Comparison of ENCODE assay signal across 10 mouse cellular contexts in the genomic region with DNA sequence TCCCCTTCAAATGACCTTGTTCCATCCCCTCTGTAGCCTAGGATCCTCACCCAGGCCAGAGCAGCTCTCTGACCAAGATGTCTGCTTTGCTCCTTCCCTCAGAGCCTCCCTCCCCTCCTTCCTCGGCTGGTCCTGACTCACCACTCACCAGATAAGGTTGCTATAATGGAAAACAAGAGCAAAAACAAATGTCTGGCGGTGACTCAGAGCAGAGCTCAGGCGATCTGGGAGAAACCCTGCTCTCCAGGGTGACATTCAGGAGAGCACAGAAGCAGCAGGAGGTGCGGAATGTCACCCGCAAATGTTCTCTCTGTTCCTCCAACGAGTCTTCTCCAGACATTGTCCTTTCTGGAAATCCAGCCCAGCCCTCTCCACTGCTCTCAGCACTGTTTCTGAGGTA. TPM values are rescaled to one million over a fixed set of nuclear protein-coding genes. Genes with fewer than 3 reads are reported as not detected.
DNase-seq lines count a peak whose midpoint lies in the region; ATAC-seq lines count a peak whose summit lies in the region.
"Had no signal": no experiment of that assay in that cellular context is flagged by ENCODE, and none has a peak within 500 bp of the region (broad histone marks: within the 10 kb centered on the region; RNA-seq: fewer than 3 reads in every experiment).

No protein-coding gene starts in this region.

- H3K27ac ChIP-seq in stomach, embryonic 15.5 days: no peak overlapping the region
- H3K27ac ChIP-seq in forebrain, embryonic 14.5 days (ENCODE audit: low read depth, low read length): no peak overlapping the region
- H3K27ac ChIP-seq: limb, embryonic 12.5 days had no signal

- 42% methylated on average over 6 of the region's 6 CpGs for WGBS in stomach, embryonic 15.5 days
- 58% methylated on average over 6 of the region's 6 CpGs for WGBS in forebrain, embryonic 14.5 days

- H3K9me3 ChIP-seq in stomach, embryonic 15.5 days: no peaks in the 10 kb centered on the region
- no peaks in the 10 kb centered on the region for H3K9me3 ChIP-seq in forebrain, embryonic 14.5 days (replicated peaks; ENCODE audit: control insufficient read depth, low read length)
- H3K9me3 ChIP-seq: limb, embryonic 12.5 days had no signal

- peak; percentile 89 for ATAC-seq in stomach, embryonic 15.5 days (ENCODE audit: insufficient read depth, low FRiP score, low read depth)
- no peak for ATAC-seq in forebrain, embryonic 14.5 days

- intact Hi-C loops in heart, postnatal 36 days (cut with DNase I): no loop called here

- peak; percentile 49 for DNase-seq in right cerebral cortex, adult 18-20 months
- no peak for DNase-seq in right cerebral cortex, postnatal 25 days
- DNase-seq in adrenal gland, postnatal 36 days: peak; percentile 73 to 75
- DNase-seq in heart, postnatal 36 days: peak; percentile 34 to 47
- no peak for DNase-seq in cerebellum, postnatal 10 days
- no peak for DNase-seq in forebrain, embryonic 14.5 days (ENCODE audit: low spot score)
- DNase-seq in embryo, embryonic 10 days (ENCODE audit: low spot score): no peak

- H3K9ac ChIP-seq in stomach, embryonic 15.5 days: no peak overlapping the region
- no peak overlapping the region for H3K9ac ChIP-seq in forebrain, embryonic 14.5 days (ENCODE audit: low read length)
- H3K9ac ChIP-seq: limb, embryonic 12.5 days had no signal

- H3K36me3 ChIP-seq in stomach, embryonic 15.5 days: no peaks in the 10 kb centered on the region
- no peaks in the 10 kb centered on the region for H3K36me3 ChIP-seq in forebrain, embryonic 14.5 days (ENCODE audit: control insufficient read depth, insufficient read depth, low read length)
- H3K36me3 ChIP-seq: limb, embryonic 12.5 days had no signal

- H3K27me3 ChIP-seq in stomach, embryonic 15.5 days (replicated peaks): no peaks in the 10 kb centered on the region
- H3K27me3 ChIP-seq in forebrain, embryonic 14.5 days (replicated peaks; ENCODE audit: control insufficient read depth, insufficient read depth, low read length): no peaks in the 10 kb centered on the region
- H3K27me3 ChIP-seq: limb, embryonic 12.5 days had no signal

- H3K4me2 ChIP-seq in stomach, embryonic 15.5 days: no peak overlapping the region
- H3K4me2 ChIP-seq in forebrain, embryonic 14.5 days (ENCODE audit: low read length): no peak overlapping the region
- H3K4me2 ChIP-seq: limb, embryonic 12.5 days had no signal

- H3K4me3 ChIP-seq in stomach, embryonic 15.5 days (replicated peaks): no peak overlapping the region
- H3K4me3 ChIP-seq in forebrain, embryonic 14.5 days (ENCODE audit: low read depth, low read length): no peak overlapping the region
- H3K4me3 ChIP-seq: erythroblast, embryonic 14.5 days; limb, embryonic 12.5 days had no signal

- no peaks in the 10 kb centered on the region for H3K4me1 ChIP-seq in stomach, embryonic 15.5 days
- H3K4me1 ChIP-seq in forebrain, embryonic 14.5 days (ENCODE audit: control insufficient read depth, insufficient read depth, low read length): no peaks in the 10 kb centered on the region
- H3K4me1 ChIP-seq: limb, embryonic 12.5 days had no signal

RNA-seq across cellular contexts. Expression of a gene that starts 56.0 kb away (rescaled TPM):
- 100 to 1,000 TPM; 104 to 108 TPM for total RNA-seq in adrenal gland, postnatal 36 days (2021)
- 10 to 100 TPM; 61.8 to 69.5 TPM for total RNA-seq in heart, postnatal 36 days (2021)
- polyA plus RNA-seq in stomach, embryonic 15.5 days (2015; fragmentation: Nextera tagmentation; extraction: Ambion mirVana): 44.2 and 44.5 TPM in 2 replicates
- polyA plus RNA-seq in forebrain, embryonic 14.5 days (2014; fragmentation: Nextera tagmentation; extraction: Ambion mirVana): 20.6 and 20.8 TPM in 2 replicates

Comparison
In these comparisons a context has a peak if more than half of its experiments do, and no peak if none do; other contexts are left out.
1. DNase-seq: peak in right cerebral cortex, adult 18-20 months (single experiment), adrenal gland, postnatal 36 days (2 of 2) and heart, postnatal 36 days (2 of 2); none in right cerebral cortex, postnatal 25 days (single experiment), cerebellum, postnatal 10 days (0 of 2), forebrain, embryonic 14.5 days (single experiment) and embryo, embryonic 10 days (single experiment).